Mouse (Mus musculus) myocyte (in vitro differentiated cells): Measurements from ENCODE around the gene BC048562. TPM values are rescaled to one million over a fixed set of nuclear protein-coding genes. Genes with fewer than 3 reads are reported as not detected.

Experiments
- H3K27me3 ChIP-seq: one replicate; pipeline ENCODE4 v1.6.1; 2011; ENCODE audit not compliant: control insufficient read depth, insufficient read depth, insufficient read length
- H3K36me3 ChIP-seq: one replicate; pipeline ENCODE4 v1.6.1; 2011; ENCODE audit not compliant: control insufficient read depth, insufficient read depth
- H3K4me2 ChIP-seq: one replicate; pipeline ENCODE4 v1.6.1; 2011; ENCODE audit warnings: low read depth, control low read depth
- H3K4me3 ChIP-seq: one replicate; pipeline ENCODE4 v1.5.1; 2011; ENCODE audit warnings: mild to moderate bottlenecking, control low read depth, moderate library complexity
- H3K79me2 ChIP-seq: one replicate; pipeline ENCODE4 v1.6.1; 2011; ENCODE audit not compliant: control insufficient read depth, insufficient read depth
- H3ac ChIP-seq: one replicate; pipeline ENCODE4 v1.6.1; 2011; ENCODE audit not compliant: control insufficient read depth, insufficient read length
- CEBPB ChIP-seq: IDR thresholded peaks from 2 replicates; pipeline ENCODE4 v1.6.1; 2011; ENCODE audit warnings: mild to moderate bottlenecking, moderate library complexity; ENCODE audit not compliant: poor library complexity, insufficient read depth, severe bottlenecking
- E2F4 ChIP-seq: IDR thresholded peaks from one replicate; pipeline ENCODE4 v1.6.1; 2011; ENCODE audit warnings: mild to moderate bottlenecking, control low read depth, moderate library complexity; ENCODE audit not compliant: insufficient read depth
- MAX ChIP-seq: IDR thresholded peaks from one replicate; pipeline ENCODE4 v1.6.1; 2011; ENCODE audit warnings: low read depth, mild to moderate bottlenecking, control low read depth
- MYOD1 ChIP-seq, 3 experiments: IDR thresholded peaks; one replicate each; pipeline ENCODE4 v1.6.1; 2011; ENCODE audit warnings: control low read depth in 2 of 3, low read depth in 2 of 3, mild to moderate bottlenecking in 2 of 3, moderate library complexity in 1 of 3; ENCODE audit not compliant: insufficient read length in 2 of 3, control insufficient read depth in 1 of 3
- MYOG ChIP-seq, 3 experiments: IDR thresholded peaks; one replicate each; pipeline ENCODE4 v1.6.1; 2011; ENCODE audit warnings: control low read depth in 2 of 3, low read depth in 2 of 3, mild to moderate bottlenecking in 2 of 3; ENCODE audit not compliant: insufficient read length in 2 of 3, control insufficient read depth in 1 of 3, insufficient read depth in 1 of 3
- POLR2A ChIP-seq: IDR thresholded peaks from one replicate; pipeline ENCODE4 v1.6.1; 2011; ENCODE audit warnings: low read depth, mild to moderate bottlenecking, control low read depth, moderate library complexity; ENCODE audit not compliant: insufficient read length
- POLR2AphosphoS2 ChIP-seq: IDR thresholded peaks from one replicate; pipeline ENCODE4 v1.6.1; 2011; ENCODE audit warnings: low read depth, control low read depth; ENCODE audit not compliant: insufficient read length
- REST ChIP-seq: IDR thresholded peaks from one replicate; pipeline ENCODE4 v1.6.1; 2011; ENCODE audit warnings: mild to moderate bottlenecking, control low read depth, moderate library complexity; ENCODE audit not compliant: insufficient read depth, insufficient read length
- SRF ChIP-seq: IDR thresholded peaks from one replicate; pipeline ENCODE4 v1.6.1; 2011; ENCODE audit warnings: low read depth; ENCODE audit not compliant: control insufficient read depth, insufficient read length
- TCF12 ChIP-seq: IDR thresholded peaks from one replicate; pipeline ENCODE4 v1.6.1; 2011; ENCODE audit warnings: mild to moderate bottlenecking, control low read depth; ENCODE audit not compliant: poor library complexity, insufficient read depth, severe bottlenecking
- TCF3 ChIP-seq: IDR thresholded peaks from one replicate; pipeline ENCODE4 v1.6.1; 2011; ENCODE audit warnings: low read depth, control low read depth; ENCODE audit not compliant: insufficient read length
- USF1 ChIP-seq: IDR thresholded peaks from one replicate; pipeline ENCODE4 v1.6.1; 2011; ENCODE audit warnings: low read depth, mild to moderate bottlenecking, control low read depth, moderate library complexity
- polyA plus RNA-seq: library from polyadenylated mRNA; unstranded; fragments of >200 nt; fragmentation: generic; extraction: Trizol; gene quantifications from one replicate; pipeline ENCODE4 v1.2.1, GENCODE M21; 2012; ENCODE audit warnings: missing spikeins

Gene BC048562
- polyA plus RNA-seq, 1 experiment: not detected

GRCm38 (mm10) chr9:108409535-108409934, 26.7 kb upstream of the BC048562 start:
- TF ChIP-seq POLR2AphosphoS2: no peak

GRCm38 (mm10) chr9:108411381-108411942, 24.8 kb upstream of the BC048562 start:
- no peak overlapping the region for H3ac ChIP-seq
- TF ChIP-seq REST: no peak
- no peak for TF ChIP-seq USF1
- no peak for TF ChIP-seq MAX
- no peak for TF ChIP-seq POLR2AphosphoS2
- no peak for TF ChIP-seq POLR2A
- no peak for TF ChIP-seq SRF
- TF ChIP-seq E2F4: no peak
- no peak for TF ChIP-seq MYOD1 (IDR thresholded peaks at IDR 0.05; ENCODE audit: control insufficient read depth in 1 of 3, insufficient read length in 2 of 3, low read depth in 2 of 3)
- H3K36me3 ChIP-seq: no peaks in the 10 kb centered on the region
- H3K4me2 ChIP-seq: no peak overlapping the region
- H3K79me2 ChIP-seq: no peaks in the 10 kb centered on the region
- H3K27me3 ChIP-seq: no peaks in the 10 kb centered on the region
- H3K4me3 ChIP-seq: no peak overlapping the region

More at GRCm38 (mm10) chr9:108409535-108409934, 26.7 kb upstream of the BC048562 start:
- Histone ChIP-seq H3K79me2 (no peaks in the 10 kb centered on the region), H3K27me3 (no peaks in the 10 kb centered on the region), H3K4me3 (no peak overlapping the region), H3K36me3 (no peaks in the 10 kb centered on the region), H3ac (no peak overlapping the region), H3K4me2 (no peak overlapping the region)

- Histone ChIP-seq H3K27me3 (no peaks in the 10 kb centered on the region), H3K4me2 (no peak overlapping the region), H3K79me2 (no peaks in the 10 kb centered on the region), H3K4me3 (no peak overlapping the region), H3K36me3 (no peaks in the 10 kb centered on the region), H3ac (no peak overlapping the region)
- TF ChIP-seq MYOD1 (IDR thresholded peaks at IDR 0.05; ENCODE audit: control insufficient read depth in 1 of 3, insufficient read length in 2 of 3, low read depth in 2 of 3) (no peak), USF1 (no peak), TCF12 (no peak), TCF3 (no peak), CEBPB (no peak), MAX (no peak), SRF (no peak), POLR2A (no peak), POLR2AphosphoS2 (no peak), MYOG (IDR thresholded peaks at IDR 0.05; ENCODE audit: control insufficient read depth in 1 of 3, insufficient read depth in 1 of 3, insufficient read length in 2 of 3, low read depth in 2 of 3) (no peak), E2F4 (no peak), REST (no peak)
Observed at GRCm38 (mm10) chr9:108412221-108412620, 24.1 kb upstream of the BC048562 start.

GRCm38 (mm10) chr9:108428384-108428783, 7.9 kb upstream of the BC048562 start, which contains the start of gene Ccdc36:
Ccdc36 (minus strand) TSS chr9:108428484.
- Histone ChIP-seq H3K4me3 (no peak within 1 kb of the TSS), H3ac (no peak within 1 kb of the TSS), H3K79me2 (no peaks in the 10 kb centered on the region), H3K27me3 (peaks cover 5% of the 10 kb centered on the region), H3K4me2 (no peak within 1 kb of the TSS), H3K36me3 (no peaks in the 10 kb centered on the region)
- TF ChIP-seq TCF3: no peak
- no peak for TF ChIP-seq E2F4
- TF ChIP-seq TCF12: no peak
- no peak for TF ChIP-seq REST
- no peak for TF ChIP-seq POLR2A
- no peak for TF ChIP-seq CEBPB
- TF ChIP-seq MAX: no peak

GRCm38 (mm10) chr9:108431431-108432067, 4.7 kb upstream of the BC048562 start:
- H3K27me3 ChIP-seq: peaks cover 8% of the 10 kb centered on the region
- H3K4me3 ChIP-seq: no peak overlapping the region
- H3K36me3 ChIP-seq: no peaks in the 10 kb centered on the region
- TF ChIP-seq E2F4: no peak
- no peak for TF ChIP-seq MYOG (IDR thresholded peaks at IDR 0.05; ENCODE audit: control insufficient read depth in 1 of 3, insufficient read depth in 1 of 3, insufficient read length in 2 of 3, low read depth in 2 of 3)
- TF ChIP-seq POLR2A: no peak
- TF ChIP-seq REST: no peak
- no peak for TF ChIP-seq MAX
- no peak for TF ChIP-seq SRF
- TF ChIP-seq TCF12: no peak
- TF ChIP-seq MYOD1 (IDR thresholded peaks at IDR 0.05; ENCODE audit: control insufficient read depth in 1 of 3, insufficient read length in 2 of 3, low read depth in 2 of 3): no peak
- no peak for TF ChIP-seq USF1
- no peak for TF ChIP-seq POLR2AphosphoS2
- no peak for TF ChIP-seq TCF3
- no peak for TF ChIP-seq CEBPB
- H3K79me2 ChIP-seq: no peaks in the 10 kb centered on the region
- no peak overlapping the region for H3ac ChIP-seq
- no peak overlapping the region for H3K4me2 ChIP-seq
